Mouse (Mus musculus) limb, embryonic 14.5 days (tissue): ENCODE results near the gene Nek4. TPM values are rescaled to one million over a fixed set of nuclear protein-coding genes. Genes with fewer than 3 reads are reported as not detected.

Experiments used
- ATAC-seq: fragments of 200-750 bp; cut with Nextera tagmentation; 2 replicates; pipeline ENCODE4 v1.8.0; 2017; ENCODE audit warnings: low read depth, moderate number of reproducible peaks, moderate TSS enrichment; ENCODE audit not compliant: low FRiP score
- DNase-seq: peaks from one replicate; pipeline ENCODE4 v3.0.0-alpha.2; 2015; ENCODE audit warnings: low spot score
- H3K27ac ChIP-seq: fragments of 300-500 bp; sonication (generic); replicated peaks from 2 replicates; pipeline ENCODE4 v1.5.1; 2014; ENCODE audit warnings: low read depth, mild to moderate bottlenecking, low read length, moderate library complexity, mixed read lengths
- H3K27me3 ChIP-seq: fragments of 300-500 bp; sonication (generic); 2 replicates; pipeline ENCODE4 v1.6.1; 2014; ENCODE audit warnings: low read length, mixed read lengths; ENCODE audit not compliant: control insufficient read depth, insufficient read depth
- H3K36me3 ChIP-seq: fragments of 300-500 bp; sonication (generic); 2 replicates; pipeline ENCODE4 v1.6.1; 2014; ENCODE audit warnings: mild to moderate bottlenecking, low read length, moderate library complexity, mixed read lengths; ENCODE audit not compliant: control insufficient read depth, insufficient read depth
- H3K4me1 ChIP-seq: fragments of 300-500 bp; sonication (generic); 2 replicates; pipeline ENCODE4 v1.6.1; 2014; ENCODE audit warnings: antibody characterized with exemption, low read length, mixed read lengths; ENCODE audit not compliant: control insufficient read depth, insufficient read depth
- H3K4me2 ChIP-seq: fragments of 300-500 bp; sonication (generic); replicated peaks from 2 replicates; pipeline ENCODE4 v1.6.1; 2014; ENCODE audit warnings: low read depth, mild to moderate bottlenecking, low read length, moderate library complexity; ENCODE audit not compliant: severe bottlenecking
- H3K4me3 ChIP-seq: fragments of 300-500 bp; sonication (generic); replicated peaks from 2 replicates; pipeline ENCODE4 v1.5.1; 2014; ENCODE audit warnings: low read length
- H3K9ac ChIP-seq: fragments of 300-500 bp; sonication (generic); 2 replicates; pipeline ENCODE4 v1.6.1; 2014; ENCODE audit warnings: mild to moderate bottlenecking, low read depth, low read length, moderate library complexity; ENCODE audit not compliant: severe bottlenecking
- H3K9me3 ChIP-seq: fragments of 300-500 bp; sonication (generic); 2 replicates; pipeline ENCODE4 v1.6.1; 2016; ENCODE audit warnings: low read length; ENCODE audit not compliant: control insufficient read depth
- POLR2A ChIP-seq: fragments of 200-500 bp; IDR thresholded peaks from 2 replicates; pipeline ENCODE4 v1.8.0; 2012; ENCODE audit warnings: inconsistent platforms, mild to moderate bottlenecking, moderate library complexity, borderline replicate concordance; ENCODE audit not compliant: insufficient read depth, insufficient read length; ENCODE audit errors: extremely low read depth
- WGBS: fragments of 180-500 bp; shearing (Covaris S2); extraction: QIAGEN DNeasy Blood & Tissue Kit; methylation state at CpG from one replicate; pipeline ENCODE4 v1.1.7; 2014; 5-methylcytosine and 5-hydroxymethylcytosine counted together
- polyA plus RNA-seq, 2 experiments: library from polyadenylated mRNA; depleted of rRNA in 1 of 2; stranded (reverse) in 1 of 2; unstranded in 1 of 2; fragments of >200 nt; fragmentation: Nextera tagmentation in 1 of 2; extraction: Ambion mirVana in 1 of 2; gene quantifications; 2 replicates each; pipeline versions ENCODE4 v1.2.1 to v1.2.3; 2012 to 2014

Nek4 gene
- polyA plus RNA-seq, 2 experiments: 8.0 to 8.8 TPM

- no peak for TF ChIP-seq POLR2A
- no peak for DNase-seq
- Histone ChIP-seq H3K4me3 (no peak overlapping the region), H3K4me2 (no peak overlapping the region), H3K4me1 (no peaks in the 10 kb centered on the region), H3K36me3 (peaks cover 17% of the 10 kb centered on the region), H3K9ac (no peak overlapping the region), H3K27me3 (no peaks in the 10 kb centered on the region), H3K27ac (no peak overlapping the region), H3K9me3 (no peaks in the 10 kb centered on the region)
- ATAC-seq: no peak
- 71% methylated on average over 2 of the region's 2 CpGs for WGBS
These were observed 7.3 kb downstream of the Nek4 start for GRCm38 (mm10) chr14:30958517-30958916.

GRCm38 (mm10) chr14:30959031-30959430 lies 7.9 kb downstream of the Nek4 start:
- H3K27me3 ChIP-seq: no peaks in the 10 kb centered on the region
- 92% methylated on average over 4 of the region's 4 CpGs for WGBS
- no peaks in the 10 kb centered on the region for H3K4me1 ChIP-seq
- no peaks in the 10 kb centered on the region for H3K9me3 ChIP-seq
- no peak overlapping the region for H3K9ac ChIP-seq
- no peak for TF ChIP-seq POLR2A
- no peak overlapping the region for H3K27ac ChIP-seq
- peaks cover 17% of the 10 kb centered on the region for H3K36me3 ChIP-seq
- no peak overlapping the region for H3K4me3 ChIP-seq
- DNase-seq (no peak), ATAC-seq (no peak)
- H3K4me2 ChIP-seq: no peak overlapping the region

- Histone ChIP-seq H3K27me3 (no peaks in the 10 kb centered on the region), H3K36me3 (peaks cover 17% of the 10 kb centered on the region), H3K9ac (no peak overlapping the region), H3K4me2 (no peak overlapping the region), H3K9me3 (no peaks in the 10 kb centered on the region), H3K27ac (no peak overlapping the region), H3K4me1 (no peaks in the 10 kb centered on the region), H3K4me3 (no peak overlapping the region)
- 95% methylated on average over 1 of the region's 1 CpGs for WGBS
- DNase-seq (no peak), ATAC-seq (no peak)
- TF ChIP-seq POLR2A: no peak
These were observed 9.2 kb downstream of the Nek4 start for GRCm38 (mm10) chr14:30960366-30960765.

GRCm38 (mm10) chr14:30974204-30974603 lies 23.0 kb downstream of the Nek4 start:
- 90% methylated on average over 6 of the region's 6 CpGs for WGBS
- Histone ChIP-seq H3K27ac (no peak overlapping the region), H3K4me1 (no peaks in the 10 kb centered on the region), H3K4me2 (no peak overlapping the region), H3K36me3 (peaks cover 18% of the 10 kb centered on the region), H3K9ac (no peak overlapping the region), H3K9me3 (no peaks in the 10 kb centered on the region), H3K4me3 (no peak overlapping the region), H3K27me3 (no peaks in the 10 kb centered on the region)
- DNase-seq (no peak), ATAC-seq (no peak)
- no peak for TF ChIP-seq POLR2A

GRCm38 (mm10) chr14:30976222-30976621 lies 25.0 kb downstream of the Nek4 start:
- Histone ChIP-seq H3K9me3 (no peaks in the 10 kb centered on the region), H3K36me3 (peaks cover 14% of the 10 kb centered on the region; the same call in 1 of the 2 replicates), H3K27ac (no peak overlapping the region), H3K4me1 (no peaks in the 10 kb centered on the region), H3K4me3 (no peak overlapping the region), H3K9ac (no peak overlapping the region), H3K27me3 (no peaks in the 10 kb centered on the region), H3K4me2 (no peak overlapping the region)
- 74% methylated on average over 3 of the region's 3 CpGs for WGBS
- TF ChIP-seq POLR2A: no peak
- DNase-seq (no peak), ATAC-seq (no peak)

GRCm38 (mm10) chr14:30996417-30996816 lies 45.2 kb downstream of the Nek4 start:
- H3K36me3 ChIP-seq: peaks cover 9% of the 10 kb centered on the region; the same call in 1 of the 2 replicates
- H3K4me1 ChIP-seq: peaks cover 6% of the 10 kb centered on the region
- no peak for ATAC-seq
- H3K9ac ChIP-seq: no peak overlapping the region
- no peak for DNase-seq
- no peak overlapping the region for H3K27ac ChIP-seq
- no peaks in the 10 kb centered on the region for H3K27me3 ChIP-seq
- H3K4me2 ChIP-seq: no peak overlapping the region
- H3K4me3 ChIP-seq: no peak overlapping the region
- no peak for TF ChIP-seq POLR2A
- no peaks in the 10 kb centered on the region for H3K9me3 ChIP-seq
